Mouse (Mus musculus): ENCODE measurements at regions not wholly inside any gene's neighbourhood (a gene's known extent, or its start where the extent isn't known, plus 50 kb on each side); places are given as distances from the start of the nearest gene placed in this dataset.

- Histone ChIP-seq H3K4me2 (ENCODE audit: insufficient read depth, low read depth, poor library complexity, severe bottlenecking) (no peak overlapping the region), H3K9me3 (replicated peaks; ENCODE audit: low read length) (no peaks in the 10 kb centered on the region), H3K36me3 (replicated peaks in 1 of 2; ENCODE audit: control insufficient read depth in 1 of 2, insufficient read depth in 1 of 2, low read length in 1 of 2) (no peaks in the 10 kb centered on the region), H3K27ac (ENCODE audit: insufficient read depth, low read depth) (no peak overlapping the region), H3K4me3 (replicated peaks in 1 of 3; ENCODE audit: low read depth in 2 of 3, low read length in 2 of 3, poor library complexity in 1 of 3) (no peak overlapping the region), H3K79me2 (replicated peaks; ENCODE audit: control insufficient read depth, extremely low read depth, insufficient read depth, poor library complexity, severe bottlenecking) (no peaks in the 10 kb centered on the region), H3K27me3 (replicated peaks) (no peaks in the 10 kb centered on the region), H3K4me1 (ENCODE audit: control insufficient read depth in 1 of 2, insufficient read depth in 2 of 2) (no peaks in the 10 kb centered on the region), H3K9ac (ENCODE audit: insufficient read depth, low read depth) (no peak overlapping the region)
- dilution Hi-C loops (cut with MboI; ENCODE audit: extremely low pct_ligation_motif_present, extremely low pct_unique_long_range_greater_than_20kb, low sequenced_read_pairs) (no loop called here), in situ Hi-C loops (cut with MboI; ENCODE audit: low pct_ligation_motif_present, low pct_unique_long_range_greater_than_20kb, low sequenced_read_pairs) (no loop called here)
- no peak for TF ChIP-seq CHD1 (IDR thresholded peaks at IDR 0.05; ENCODE audit: low read depth, low read length)
- no peak for TF ChIP-seq HCFC1 (IDR thresholded peaks at IDR 0.05; ENCODE audit: low read depth, low read length)
- no peak for TF ChIP-seq NELFE (IDR thresholded peaks at IDR 0.05; ENCODE audit: low read depth, low read length)
- no peak for TF ChIP-seq MXI1 (IDR thresholded peaks at IDR 0.05; ENCODE audit: low read depth, low read length)
- TF ChIP-seq TCF12 (IDR thresholded peaks at IDR 0.05; ENCODE audit: low read depth, low read length): no peak
- no peak for TF ChIP-seq CHD2 (IDR thresholded peaks at IDR 0.05; ENCODE audit: low read length)
- TF ChIP-seq MEF2A (IDR thresholded peaks at IDR 0.05; ENCODE audit: borderline replicate concordance, low read depth, low read length): no peak
- TF ChIP-seq GABPA (IDR thresholded peaks at IDR 0.05; ENCODE audit: insufficient replicate concordance, low read depth, low read length): no peak
- DNase-seq (ENCODE audit: extremely low read depth): no peak
Observed at GRCm38 (mm10) chr19:59631541-59631940, 173.4 kb downstream of the Emx2 start.

GRCm38 (mm10) chr19:59636271-59636670 is 178.1 kb downstream of the Emx2 start:
- in situ Hi-C loops (cut with MboI; ENCODE audit: low pct_ligation_motif_present, low pct_unique_long_range_greater_than_20kb, low sequenced_read_pairs): no loop called here
- H3K27ac ChIP-seq (ENCODE audit: insufficient read depth, low read depth): no peak overlapping the region
- no peaks in the 10 kb centered on the region for H3K4me1 ChIP-seq (ENCODE audit: control insufficient read depth in 1 of 2, insufficient read depth in 2 of 2)
- H3K27me3 ChIP-seq (replicated peaks): no peaks in the 10 kb centered on the region
- TF ChIP-seq ZKSCAN1 (IDR thresholded peaks at IDR 0.05; ENCODE audit: borderline replicate concordance, low read depth, low read length) (no peak), GABPA (IDR thresholded peaks at IDR 0.05; ENCODE audit: insufficient replicate concordance, low read depth, low read length) (no peak), UBTF (IDR thresholded peaks at IDR 0.05; ENCODE audit: low read depth, low read length) (no peak), TCF12 (IDR thresholded peaks at IDR 0.05; ENCODE audit: low read depth, low read length) (no peak), CHD2 (IDR thresholded peaks at IDR 0.05; ENCODE audit: low read length) (no peak), POLR2AphosphoS2 (IDR thresholded peaks at IDR 0.05; ENCODE audit: low read depth, low read length) (no peak)
- no peak overlapping the region for H3K4me3 ChIP-seq (replicated peaks in 1 of 3; ENCODE audit: low read depth in 2 of 3, low read length in 2 of 3, poor library complexity in 1 of 3)
- no peaks in the 10 kb centered on the region for H3K36me3 ChIP-seq (replicated peaks in 1 of 2; ENCODE audit: control insufficient read depth in 1 of 2, insufficient read depth in 1 of 2, low read length in 1 of 2)
- H3K4me2 ChIP-seq (ENCODE audit: insufficient read depth, low read depth, poor library complexity, severe bottlenecking): no peak overlapping the region
- dilution Hi-C loops (cut with MboI; ENCODE audit: extremely low pct_ligation_motif_present, extremely low pct_unique_long_range_greater_than_20kb, low sequenced_read_pairs): no loop called here
- no peaks in the 10 kb centered on the region for H3K79me2 ChIP-seq (replicated peaks; ENCODE audit: control insufficient read depth, extremely low read depth, insufficient read depth, poor library complexity, severe bottlenecking)
- no peak overlapping the region for H3K9ac ChIP-seq (ENCODE audit: insufficient read depth, low read depth)
- peaks cover 13% of the 10 kb centered on the region for H3K9me3 ChIP-seq (replicated peaks; ENCODE audit: low read length)
- no peak for DNase-seq (ENCODE audit: extremely low read depth)

- no peaks in the 10 kb centered on the region for H3K4me1 ChIP-seq (ENCODE audit: control insufficient read depth in 1 of 2, insufficient read depth in 2 of 2)
- no peak overlapping the region for H3K4me2 ChIP-seq (ENCODE audit: insufficient read depth, low read depth, poor library complexity, severe bottlenecking)
- no peaks in the 10 kb centered on the region for H3K79me2 ChIP-seq (replicated peaks; ENCODE audit: control insufficient read depth, extremely low read depth, insufficient read depth, poor library complexity, severe bottlenecking)
- DNase-seq (ENCODE audit: extremely low read depth): no peak
- no peaks in the 10 kb centered on the region for H3K27me3 ChIP-seq (replicated peaks)
- no peaks in the 10 kb centered on the region for H3K36me3 ChIP-seq (replicated peaks in 1 of 2; ENCODE audit: control insufficient read depth in 1 of 2, insufficient read depth in 1 of 2, low read length in 1 of 2)
- H3K4me3 ChIP-seq (replicated peaks in 1 of 3; ENCODE audit: low read depth in 2 of 3, low read length in 2 of 3, poor library complexity in 1 of 3): no peak overlapping the region
- dilution Hi-C loops (cut with MboI; ENCODE audit: extremely low pct_ligation_motif_present, extremely low pct_unique_long_range_greater_than_20kb, low sequenced_read_pairs) (no loop called here), in situ Hi-C loops (cut with MboI; ENCODE audit: low pct_ligation_motif_present, low pct_unique_long_range_greater_than_20kb, low sequenced_read_pairs) (no loop called here)
- H3K9ac ChIP-seq (ENCODE audit: insufficient read depth, low read depth): no peak overlapping the region
- no peak overlapping the region for H3K27ac ChIP-seq (ENCODE audit: insufficient read depth, low read depth)
- TF ChIP-seq NELFE (IDR thresholded peaks at IDR 0.05; ENCODE audit: low read depth, low read length) (no peak), UBTF (IDR thresholded peaks at IDR 0.05; ENCODE audit: low read depth, low read length) (no peak), EP300 (IDR thresholded peaks at IDR 0.05; ENCODE audit: low read length) (no peak), SIN3A (IDR thresholded peaks at IDR 0.05; ENCODE audit: low read length) (no peak), USF2 (conservative IDR thresholded peaks at IDR 0.05; ENCODE audit: low read depth, low read length) (no peak)
- peaks cover 13% of the 10 kb centered on the region for H3K9me3 ChIP-seq (replicated peaks; ENCODE audit: low read length)
Observed at GRCm38 (mm10) chr19:59642606-59643005, 184.4 kb downstream of the Emx2 start.
